Mouse (Mus musculus) kidney, postnatal 36 days (tissue): ENCODE data around the gene Dglucy.

Experiments
- DNase-seq, 2 experiments: peaks; one replicate each; pipeline ENCODE4 v3.0.0; 2021 to 2022; ENCODE audit warnings: mixed read lengths in 2 of 2

Dglucy gene

GRCm38 (mm10) chr12:100886877-100887276 lies 108.0 kb downstream of the Dglucy start:
- no peak for DNase-seq

GRCm38 (mm10) chr12:100887801-100888258 lies 109.0 kb downstream of the Dglucy start:
- peak in 1 of 2 experiments; percentile 20 for DNase-seq

- DNase-seq, result no peak
These were observed 111.7 kb downstream of the Dglucy start for GRCm38 (mm10) chr12:100890548-100890947.

- DNase-seq, result no peak
These were observed 116.6 kb downstream of the Dglucy start for GRCm38 (mm10) chr12:100895504-100895903.

GRCm38 (mm10) chr12:100896661-100897060 lies 117.8 kb downstream of the Dglucy start:
- no peak for DNase-seq

GRCm38 (mm10) chr12:100897736-100898650 lies 119.1 kb downstream of the Dglucy start:
- no peak for DNase-seq

- DNase-seq, result peak; percentile 5 to 23
These were observed 120.3 kb downstream of the Dglucy start for GRCm38 (mm10) chr12:100899111-100899640.

- DNase-seq, result no peak
These were observed 122.0 kb downstream of the Dglucy start for GRCm38 (mm10) chr12:100900901-100901300.

GRCm38 (mm10) chr12:100901386-100901785 lies 122.5 kb downstream of the Dglucy start:
- no peak for DNase-seq

- no peak for DNase-seq
These were observed 124.9 kb downstream of the Dglucy start for GRCm38 (mm10) chr12:100903761-100904160.

- DNase-seq, result no peak
These were observed 128.0 kb downstream of the Dglucy start for GRCm38 (mm10) chr12:100906861-100907260.

GRCm38 (mm10) chr12:100907598-100908297 lies 128.9 kb downstream of the Dglucy start, which contains the start of gene Gpr68:
Gpr68 (minus strand) TSS chr12:100908198.
- DNase-seq, result peak in 1 of 2 experiments; percentile 38

- DNase-seq, result no peak
These were observed 129.6 kb downstream of the Dglucy start for GRCm38 (mm10) chr12:100908298-100909034.

- DNase-seq, result no peak
These were observed 130.9 kb downstream of the Dglucy start for GRCm38 (mm10) chr12:100909765-100910164.

GRCm38 (mm10) chr12:100910731-100911130 lies 131.9 kb downstream of the Dglucy start:
- DNase-seq, result no peak

GRCm38 (mm10) chr12:100924646-100925339 lies 145.9 kb downstream of the Dglucy start:
- DNase-seq, result peak; percentile 12 to 32

- peak; percentile 71 to 76 for DNase-seq
These were observed 147.1 kb downstream of the Dglucy start for GRCm38 (mm10) chr12:100925644-100926619.

GRCm38 (mm10) chr12:100928286-100928685 lies 149.4 kb downstream of the Dglucy start:
- DNase-seq, result no peak

GRCm38 (mm10) chr12:100931653-100932052 lies 152.8 kb downstream of the Dglucy start:
- DNase-seq, result no peak

GRCm38 (mm10) chr12:100934796-100935195 lies 155.9 kb downstream of the Dglucy start:
- DNase-seq, result peak; percentile 80 to 87

GRCm38 (mm10) chr12:100936116-100936515 lies 157.3 kb downstream of the Dglucy start:
- peak; percentile 61 to 89 for DNase-seq
